Mouse (Mus musculus) embryonic facial prominence, embryonic 15.5 days (tissue): Measurements from ENCODE around the gene Dnali1. TPM values are rescaled to one million over a fixed set of nuclear protein-coding genes. Genes with fewer than 3 reads are reported as not detected.

ENCODE experiments used
- ATAC-seq: fragments of 200-750 bp; cut with Nextera tagmentation; 2 replicates; pipeline ENCODE4 v1.8.0; 2017; ENCODE audit warnings: low read depth, moderate TSS enrichment; ENCODE audit not compliant: insufficient number of reproducible peaks, low FRiP score, low TSS enrichment
- H3K27ac ChIP-seq: fragments of 300-500 bp; sonication (generic); replicated peaks from 2 replicates; pipeline ENCODE4 v1.5.1; 2015; ENCODE audit warnings: mild to moderate bottlenecking, inconsistent platforms
- H3K27me3 ChIP-seq: fragments of 300-500 bp; sonication (generic); 2 replicates; pipeline ENCODE4 v1.6.1; 2015; ENCODE audit warnings: inconsistent platforms
- H3K36me3 ChIP-seq: fragments of 300-500 bp; sonication (generic); 2 replicates; pipeline ENCODE4 v1.6.1; 2015; ENCODE audit warnings: mild to moderate bottlenecking, inconsistent platforms
- H3K4me1 ChIP-seq: fragments of 300-500 bp; sonication (generic); 2 replicates; pipeline ENCODE4 v1.6.1; 2015; ENCODE audit warnings: inconsistent platforms
- H3K4me2 ChIP-seq: fragments of 300-500 bp; sonication (generic); replicated peaks from 2 replicates; pipeline ENCODE4 v1.6.1; 2015; ENCODE audit warnings: mild to moderate bottlenecking, inconsistent platforms
- H3K4me3 ChIP-seq: fragments of 300-500 bp; sonication (generic); replicated peaks from 2 replicates; pipeline ENCODE4 v1.5.1; 2015; ENCODE audit warnings: mild to moderate bottlenecking, inconsistent platforms
- H3K9ac ChIP-seq: fragments of 300-500 bp; sonication (generic); 2 replicates; pipeline ENCODE4 v1.6.1; 2015; ENCODE audit warnings: inconsistent platforms
- H3K9me3 ChIP-seq: fragments of 300-500 bp; sonication (generic); replicated peaks from 2 replicates; pipeline ENCODE4 v1.6.1; 2016; ENCODE audit warnings: inconsistent platforms
- WGBS: fragments of 180-500 bp; shearing (Covaris S2); methylation state at CpG from one replicate; pipeline ENCODE4 v1.1.7; 2015; 5-methylcytosine and 5-hydroxymethylcytosine counted together
- polyA plus RNA-seq: library from polyadenylated mRNA; unstranded; fragments of >200 nt; fragmentation: Nextera tagmentation; extraction: Ambion mirVana; gene quantifications from 2 replicates; pipeline ENCODE4 v1.2.1, GENCODE M21; 2015

The Dnali1 gene
- polyA plus RNA-seq, 1 experiment from 2014 or later, result 9.3 TPM

DNA sequence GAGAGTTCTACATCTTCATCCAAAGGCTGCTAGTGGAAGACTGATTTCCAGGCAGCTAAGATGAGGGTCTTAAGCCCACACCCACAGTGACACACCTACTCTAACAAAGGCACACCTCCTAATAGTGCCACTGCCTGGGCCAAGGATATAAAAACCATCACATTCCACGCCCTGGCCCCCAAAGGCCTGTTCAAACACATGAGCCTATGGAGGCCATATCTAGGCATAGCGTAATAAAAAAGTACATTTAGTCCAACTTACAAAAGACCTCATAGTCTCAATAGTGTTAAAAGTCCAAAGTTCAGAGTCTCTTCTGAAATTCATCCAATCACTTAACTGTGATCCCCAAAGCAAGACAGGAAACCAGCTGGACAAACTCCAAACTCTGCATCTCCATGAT is 13.2 kb upstream of the Dnali1 start:
- Histone ChIP-seq H3K36me3 (peaks cover 30% of the 10 kb centered on the region), H3K9ac (no peak overlapping the region), H3K4me3 (no peak overlapping the region), H3K27ac (no peak overlapping the region), H3K27me3 (no peaks in the 10 kb centered on the region), H3K4me1 (peaks cover 2% of the 10 kb centered on the region; the same call in 1 of the 2 replicates), H3K9me3 (no peaks in the 10 kb centered on the region), H3K4me2 (no peak overlapping the region)
- no peak for ATAC-seq
- WGBS, result 93% methylated on average over 2 of the region's 2 CpGs

DNA sequence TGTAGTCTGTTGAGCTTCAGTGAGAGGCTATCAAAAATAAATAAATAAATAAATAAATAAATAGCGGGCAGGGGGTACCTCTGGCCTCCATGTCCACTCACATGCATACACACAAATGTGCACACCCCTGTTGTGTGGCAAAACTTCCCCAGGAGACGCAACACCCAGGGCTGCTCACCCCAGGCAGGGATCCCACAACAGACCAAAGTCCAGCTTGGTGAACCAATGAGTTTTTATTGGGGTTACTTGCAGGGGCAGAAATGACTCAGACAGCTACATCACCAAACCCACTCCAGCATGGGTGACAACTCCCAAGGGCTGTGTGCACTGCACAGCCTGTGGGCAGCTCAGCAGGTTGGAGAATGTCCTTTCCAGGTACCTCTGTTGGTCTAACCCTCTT is 12.2 kb upstream of the Dnali1 start:
- ATAC-seq, result no peak
- H3K4me1 ChIP-seq, result no peaks in the 10 kb centered on the region
- H3K9ac ChIP-seq, result no peak overlapping the region
- peaks cover 40% of the 10 kb centered on the region for H3K36me3 ChIP-seq
- H3K27me3 ChIP-seq, result no peaks in the 10 kb centered on the region
- WGBS, result 91% methylated on average over 2 of the region's 2 CpGs
- H3K4me3 ChIP-seq, result no peak overlapping the region
- H3K4me2 ChIP-seq, result no peak overlapping the region
- no peaks in the 10 kb centered on the region for H3K9me3 ChIP-seq
- no peak overlapping the region for H3K27ac ChIP-seq

DNA sequence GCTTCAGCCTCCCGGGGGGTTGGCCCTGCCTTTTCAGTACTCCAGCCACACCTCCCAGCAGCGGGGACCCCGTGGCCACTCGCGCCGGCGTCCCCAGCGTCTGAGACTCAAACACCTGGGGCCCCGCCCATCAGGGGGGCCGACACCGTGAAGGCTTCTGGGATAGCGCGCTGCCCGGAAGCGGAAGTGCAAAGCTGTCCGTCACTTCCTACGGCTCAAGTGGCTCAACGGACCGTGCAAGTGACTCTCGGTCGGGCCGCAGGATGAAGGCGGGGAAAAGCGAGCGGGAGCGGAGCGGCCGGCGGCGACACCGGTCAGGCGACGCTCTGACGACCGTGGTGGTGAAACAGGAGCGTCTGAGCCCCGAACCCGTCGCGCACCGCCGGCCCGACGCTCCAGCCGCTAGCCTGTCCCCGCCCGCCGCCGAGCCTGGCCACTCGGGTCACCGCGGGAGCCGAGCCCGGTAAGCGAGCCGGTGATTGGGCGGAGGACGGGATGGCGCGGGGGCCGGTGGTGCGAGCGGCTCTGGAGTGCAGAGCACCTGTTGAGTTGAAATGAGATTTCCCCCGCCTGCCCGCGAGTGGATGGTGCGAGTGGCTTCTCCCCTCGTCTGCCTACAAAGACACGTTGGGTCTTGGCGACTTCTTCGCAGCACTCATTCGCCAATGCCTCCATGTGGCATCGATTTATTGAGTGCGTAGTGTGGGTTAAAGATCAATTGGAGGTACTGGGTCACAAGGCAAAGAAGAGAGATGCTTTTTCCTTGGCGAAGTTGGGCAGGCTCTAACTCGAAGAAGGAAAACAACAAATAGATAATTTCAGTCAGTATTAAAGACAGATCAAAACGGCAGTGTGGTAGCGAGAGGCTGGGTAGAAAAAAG is 1.2 kb upstream of the Dnali1 start, which contains the start of gene Snip1:
TSS of gene Snip1 (plus strand) at position 183 of the 881 bp plus-strand sequence.
- ATAC-seq, result peak; percentile 87
- under 1% methylated on average over 78 of the region's 78 CpGs for WGBS
- Histone ChIP-seq H3K9me3 (no peaks in the 10 kb centered on the region), H3K4me3 (peak within 1 kb of the TSS; percentile 79), H3K36me3 (peaks cover 30% of the 10 kb centered on the region), H3K27me3 (no peaks in the 10 kb centered on the region), H3K27ac (peak within 1 kb of the TSS; percentile 56; the same call in 1 of the 2 replicates), H3K4me1 (peaks cover 17% of the 10 kb centered on the region), H3K9ac (peak within 1 kb of the TSS; percentile 78), H3K4me2 (peak within 1 kb of the TSS; percentile 86)

DNA sequence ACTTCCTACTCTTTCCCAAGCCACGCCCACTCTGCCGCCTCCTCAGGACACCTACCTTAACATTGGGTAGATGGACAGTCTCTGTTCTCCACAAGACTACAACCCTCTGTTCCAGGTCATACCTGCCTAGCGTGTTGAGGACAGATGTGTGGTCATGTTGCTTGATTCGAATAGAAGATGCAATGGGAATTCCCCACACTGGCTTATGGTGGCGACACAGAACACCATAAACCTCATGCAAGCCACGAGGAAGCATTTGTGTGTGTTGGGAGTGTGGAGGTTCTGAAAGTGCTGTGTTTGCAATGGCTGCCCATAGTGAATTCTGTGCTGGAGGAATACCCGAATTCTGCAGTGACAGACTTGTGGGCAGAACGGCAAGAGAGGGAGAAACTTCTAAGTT is 1.7 kb downstream of the Dnali1 start:
- 67% methylated on average over 8 of the region's 8 CpGs for WGBS
- Histone ChIP-seq H3K4me3 (no peak overlapping the region), H3K4me1 (peaks cover 20% of the 10 kb centered on the region), H3K27ac (no peak overlapping the region), H3K4me2 (no peak overlapping the region), H3K36me3 (peaks cover 2% of the 10 kb centered on the region; the same call in 1 of the 2 replicates), H3K9me3 (no peaks in the 10 kb centered on the region), H3K9ac (no peak overlapping the region), H3K27me3 (no peaks in the 10 kb centered on the region)
- no peak for ATAC-seq

DNA sequence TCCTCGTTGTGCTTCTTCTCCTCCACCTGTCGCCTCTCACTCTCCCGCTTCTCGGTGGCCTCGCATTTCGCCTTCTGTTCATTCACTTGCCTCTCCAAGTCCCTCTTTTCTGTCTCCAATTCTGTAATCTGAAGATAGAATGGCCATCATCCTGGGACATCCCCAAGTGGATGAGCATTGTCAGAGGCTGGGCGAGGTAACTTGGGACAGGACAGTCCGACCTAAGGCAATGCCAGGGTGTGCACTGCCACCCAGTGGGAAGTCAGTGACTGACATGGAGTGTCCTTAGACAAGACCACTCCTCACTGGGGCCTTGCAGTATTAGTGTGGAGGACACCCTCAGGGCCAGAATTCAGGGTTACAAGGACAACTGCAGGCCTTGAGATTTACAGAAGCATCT is 6.5 kb downstream of the Dnali1 start:
- WGBS, result 3% methylated on average over 8 of the region's 8 CpGs
- peak; percentile 73; the same call in 1 of the 2 replicates for ATAC-seq
- peak overlapping the region; percentile 22 for H3K4me3 ChIP-seq

DNA sequence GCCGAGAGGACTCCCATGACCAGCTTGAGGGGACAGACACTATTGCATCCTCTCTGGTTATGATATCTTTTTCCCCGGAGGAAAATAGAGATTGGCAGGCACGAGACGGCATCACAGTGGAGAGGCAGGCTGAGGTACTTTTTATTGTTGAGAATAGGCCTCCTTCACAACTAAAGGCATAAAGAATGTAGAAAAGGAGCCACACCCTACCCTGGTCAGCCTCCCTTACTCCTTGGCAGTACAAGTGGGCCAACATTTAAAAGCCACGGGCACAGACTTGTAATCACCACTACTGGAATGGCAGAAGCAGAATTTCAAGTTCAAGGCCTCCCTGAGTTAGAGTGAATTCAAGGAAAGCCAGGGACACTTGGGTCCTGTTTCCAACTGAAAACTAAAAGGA is 7.5 kb downstream of the Dnali1 start:
- H3K36me3 ChIP-seq, result peaks cover 32% of the 10 kb centered on the region
- H3K27ac ChIP-seq, result no peak overlapping the region
- H3K9me3 ChIP-seq, result no peaks in the 10 kb centered on the region
- H3K27me3 ChIP-seq, result no peaks in the 10 kb centered on the region
- no peak overlapping the region for H3K4me2 ChIP-seq
- no peak for ATAC-seq
- 36% methylated on average over 5 of the region's 5 CpGs for WGBS
- no peak overlapping the region for H3K9ac ChIP-seq
- H3K4me1 ChIP-seq, result peaks cover 21% of the 10 kb centered on the region
- no peak overlapping the region for H3K4me3 ChIP-seq

More for the DNA sequence above, 6.5 kb downstream of the Dnali1 start:
- peak overlapping the region; percentile 46 for H3K4me2 ChIP-seq
- no peaks in the 10 kb centered on the region for H3K9me3 ChIP-seq
- peaks cover 22% of the 10 kb centered on the region for H3K36me3 ChIP-seq
- peaks cover 21% of the 10 kb centered on the region for H3K4me1 ChIP-seq
- H3K27me3 ChIP-seq, result no peaks in the 10 kb centered on the region
- H3K9ac ChIP-seq, result no peak overlapping the region
- H3K27ac ChIP-seq, result no peak overlapping the region

DNA sequence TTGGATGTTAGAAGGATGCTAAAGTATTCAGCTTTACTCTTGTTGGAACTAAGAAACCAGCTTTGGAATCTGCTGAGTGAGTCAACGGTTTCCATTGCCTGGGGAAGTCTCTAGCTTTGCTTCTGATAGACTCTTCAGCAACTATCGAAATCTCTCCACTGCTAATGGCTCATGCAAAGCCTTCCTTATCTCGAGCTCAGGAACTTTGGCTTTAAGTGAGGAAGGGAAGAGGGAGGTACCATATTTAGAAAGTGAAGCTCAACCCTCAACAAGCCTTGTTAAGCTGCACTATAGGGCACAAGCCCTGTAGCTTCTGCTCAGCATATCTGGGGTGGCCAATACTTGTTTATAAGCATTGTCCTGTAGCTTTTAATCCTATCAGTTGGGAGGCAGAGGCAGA is 8.2 kb downstream of the Dnali1 start:
- ATAC-seq, result no peak
- Histone ChIP-seq H3K4me3 (no peak overlapping the region), H3K9ac (no peak overlapping the region), H3K27ac (peak overlapping the region; percentile 39; the same call in 1 of the 2 replicates), H3K4me1 (peaks cover 21% of the 10 kb centered on the region), H3K4me2 (no peak overlapping the region), H3K27me3 (no peaks in the 10 kb centered on the region), H3K9me3 (no peaks in the 10 kb centered on the region), H3K36me3 (peaks cover 38% of the 10 kb centered on the region)
- WGBS, result 19% methylated on average over 3 of the region's 3 CpGs

DNA sequence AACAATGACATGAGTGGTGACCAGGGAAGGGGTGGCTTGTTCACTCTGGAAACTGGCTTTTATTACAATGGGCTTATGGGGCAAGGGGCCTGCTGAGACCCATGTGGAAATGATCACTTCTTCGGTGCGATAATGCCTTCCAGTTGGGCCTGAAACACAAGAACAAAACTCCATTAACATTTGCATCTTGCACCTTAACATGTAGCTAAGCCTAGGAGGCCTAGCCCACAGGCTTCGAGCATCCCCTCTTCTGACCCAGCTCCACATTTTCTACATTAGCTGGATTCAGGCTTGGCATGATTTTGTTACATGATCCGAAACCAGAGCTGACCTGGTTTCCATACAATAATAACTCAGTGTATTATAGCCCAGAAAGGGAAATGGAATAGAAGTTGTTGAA is 9.0 kb downstream of the Dnali1 start:
- no peak overlapping the region for H3K27ac ChIP-seq
- H3K36me3 ChIP-seq, result peaks cover 43% of the 10 kb centered on the region
- H3K4me3 ChIP-seq, result no peak overlapping the region
- no peaks in the 10 kb centered on the region for H3K27me3 ChIP-seq
- no peak overlapping the region for H3K4me2 ChIP-seq
- 39% methylated on average over 4 of the region's 4 CpGs for WGBS
- H3K9ac ChIP-seq, result no peak overlapping the region
- H3K9me3 ChIP-seq, result no peaks in the 10 kb centered on the region
- peaks cover 21% of the 10 kb centered on the region for H3K4me1 ChIP-seq
- no peak; the same call in 1 of the 2 replicates for ATAC-seq

DNA sequence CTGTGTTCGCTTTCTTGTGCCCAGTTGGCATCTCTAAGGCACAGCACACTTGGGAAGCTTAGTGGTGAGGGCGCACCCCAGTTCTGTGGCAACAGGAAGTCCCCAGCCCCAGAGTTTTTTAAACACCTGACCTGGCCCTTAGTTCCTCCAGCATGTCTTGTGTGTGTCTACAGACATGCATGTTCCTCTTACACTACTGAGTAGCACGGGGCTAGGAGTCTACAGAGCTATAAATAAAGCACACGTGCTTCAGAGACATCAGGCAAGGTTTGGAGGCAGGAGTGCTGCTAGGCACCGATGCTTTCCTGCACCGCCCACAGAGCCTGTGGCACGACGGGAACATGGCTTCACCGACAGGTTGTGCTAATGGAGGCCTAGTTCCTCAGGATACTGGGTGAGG is 10.1 kb downstream of the Dnali1 start:
- Histone ChIP-seq H3K9ac (no peak overlapping the region), H3K27ac (no peak overlapping the region), H3K4me3 (no peak overlapping the region), H3K9me3 (no peaks in the 10 kb centered on the region), H3K4me2 (no peak overlapping the region), H3K36me3 (peaks cover 53% of the 10 kb centered on the region), H3K27me3 (no peaks in the 10 kb centered on the region), H3K4me1 (peaks cover 21% of the 10 kb centered on the region)
- no peak for ATAC-seq
- 87% methylated on average over 9 of the region's 9 CpGs for WGBS

DNA sequence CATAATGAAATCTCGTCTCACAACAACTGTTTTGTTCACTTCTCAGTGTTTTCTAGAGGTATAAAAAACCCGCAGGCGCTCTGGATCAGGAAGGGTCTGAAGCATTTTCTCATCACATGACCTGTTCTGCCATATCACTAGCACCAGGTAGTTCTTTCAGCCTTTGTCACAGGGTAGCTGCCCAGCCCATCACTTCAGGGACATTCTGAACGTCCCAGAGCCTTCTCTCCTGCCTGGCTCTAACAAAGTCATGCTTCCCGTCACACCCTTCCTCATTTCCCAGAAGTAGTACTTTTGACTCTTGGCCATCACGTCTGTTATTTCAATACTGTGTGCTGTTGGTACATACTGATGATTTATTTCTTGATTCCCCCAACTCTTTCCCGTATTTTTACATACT is 21.0 kb downstream of the Dnali1 start:
- no peak overlapping the region for H3K27ac ChIP-seq
- no peaks in the 10 kb centered on the region for H3K27me3 ChIP-seq
- H3K4me1 ChIP-seq, result no peaks in the 10 kb centered on the region
- H3K9me3 ChIP-seq, result no peaks in the 10 kb centered on the region
- 87% methylated on average over 7 of the region's 7 CpGs for WGBS
- no peak overlapping the region for H3K4me2 ChIP-seq
- no peak for ATAC-seq
- H3K4me3 ChIP-seq, result no peak overlapping the region
- H3K36me3 ChIP-seq, result peaks cover 88% of the 10 kb centered on the region
- no peak overlapping the region for H3K9ac ChIP-seq

DNA sequence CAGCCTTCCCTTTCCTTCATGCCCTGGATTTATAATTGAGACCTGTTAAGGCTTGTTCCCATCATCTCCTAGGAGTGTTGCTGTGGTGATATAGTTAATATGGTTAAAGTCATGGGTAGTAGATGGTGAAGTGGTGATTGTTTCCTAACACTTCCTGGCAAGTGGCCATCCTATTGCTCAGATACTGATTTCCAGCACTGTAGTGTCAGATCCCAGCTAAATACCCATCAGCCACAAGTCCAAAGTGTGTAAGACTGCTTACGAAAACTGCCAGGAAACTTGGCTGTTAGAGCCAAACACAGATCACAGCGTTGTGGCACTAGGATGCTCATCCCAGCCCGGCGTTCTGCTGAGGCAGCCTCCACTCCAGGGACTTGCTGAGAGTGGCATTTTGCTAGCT is 31.2 kb downstream of the Dnali1 start:
- Histone ChIP-seq H3K27me3 (no peaks in the 10 kb centered on the region), H3K4me3 (no peak overlapping the region), H3K36me3 (peaks cover 20% of the 10 kb centered on the region), H3K4me2 (no peak overlapping the region), H3K9me3 (no peaks in the 10 kb centered on the region), H3K9ac (no peak overlapping the region), H3K27ac (no peak overlapping the region; the same call in 1 of the 2 replicates), H3K4me1 (peaks cover 26% of the 10 kb centered on the region)
- WGBS, result 62% methylated on average over 4 of the region's 4 CpGs
- no peak for ATAC-seq
